Comparison of ENCODE assay signal across 10 mouse cellular contexts in the genomic region with DNA sequence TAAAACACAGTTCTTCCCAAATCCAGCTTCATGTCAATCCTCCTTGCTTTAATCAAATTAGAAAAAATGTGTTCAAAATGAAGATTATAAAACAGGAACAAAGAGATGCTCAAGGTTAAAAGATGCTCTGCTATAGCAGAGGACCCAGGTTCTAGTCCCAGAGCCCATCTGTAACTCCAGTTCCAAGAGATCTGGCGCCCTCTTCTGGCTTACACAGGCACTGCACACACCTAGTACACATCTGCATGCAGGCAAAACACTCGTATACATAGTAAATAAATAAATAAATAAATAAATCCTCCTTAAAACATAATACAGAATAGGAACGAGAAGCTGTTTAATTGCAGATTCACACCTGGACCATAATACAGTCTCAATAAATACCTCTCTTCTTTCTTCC. TPM values are rescaled to one million over a fixed set of nuclear protein-coding genes. Genes with fewer than 3 reads are reported as not detected.
DNase-seq lines count a peak whose midpoint lies in the region; ATAC-seq and TF ChIP-seq lines count a peak whose summit lies in the region.
"Had no signal": no experiment of that assay in that cellular context is flagged by ENCODE, and none has a peak within 500 bp of the region (broad histone marks: within the 10 kb centered on the region; RNA-seq: fewer than 3 reads in every experiment).

No protein-coding gene starts in this region.

- H3K4me3 ChIP-seq in forebrain, postnatal 0 days (ENCODE audit: low read depth, low read length): no peak overlapping the region
- H3K4me3 ChIP-seq in forebrain, embryonic 15.5 days: no peak overlapping the region
- no peak overlapping the region for H3K4me3 ChIP-seq in small intestine, adult 2 months (ENCODE audit: low read depth, low read length)
- H3K4me3 ChIP-seq: forebrain, embryonic 12.5 days had no signal

- H3K27me3 ChIP-seq in forebrain, postnatal 0 days (ENCODE audit: insufficient read depth, low read length): no peaks in the 10 kb centered on the region
- H3K27me3 ChIP-seq in forebrain, embryonic 15.5 days: no peaks in the 10 kb centered on the region
- H3K27me3 ChIP-seq in small intestine, adult 2 months (ENCODE audit: control insufficient read depth, insufficient read depth, low read length): no peaks in the 10 kb centered on the region

- H3K9ac ChIP-seq in forebrain, postnatal 0 days: no peak overlapping the region
- H3K9ac ChIP-seq in forebrain, embryonic 15.5 days (replicated peaks): no peak overlapping the region
- H3K9ac ChIP-seq: forebrain, embryonic 12.5 days had no signal

- no peak for ATAC-seq in forebrain, postnatal 0 days
- no peak for ATAC-seq in forebrain, embryonic 15.5 days (replicated peaks)

- 68% methylated on average over 3 of the region's 3 CpGs for WGBS in forebrain, postnatal 0 days
- 61% methylated on average over 3 of the region's 3 CpGs for WGBS in forebrain, embryonic 15.5 days
- 76% methylated on average over 3 of the region's 3 CpGs for WGBS in small intestine, adult 2 months

- H3K9me3 ChIP-seq in forebrain, postnatal 0 days (ENCODE audit: low read length): no peaks in the 10 kb centered on the region
- no peaks in the 10 kb centered on the region for H3K9me3 ChIP-seq in forebrain, embryonic 15.5 days
- H3K9me3 ChIP-seq: forebrain, embryonic 12.5 days had no signal

- peak; percentile 55 for TF ChIP-seq CTCF in forebrain, postnatal 0 days (IDR thresholded peaks at IDR 0.05; ENCODE audit: low read depth)
- TF ChIP-seq CTCF in small intestine, adult 2 months (IDR thresholded peaks at IDR 0.05; ENCODE audit: extremely low read depth, insufficient read length, insufficient replicate concordance, low read depth, low read length): peak; percentile 36; the same call in 1 of the 2 replicates

- peaks cover 9% of the 10 kb centered on the region; the same call in 1 of the 2 replicates for H3K4me1 ChIP-seq in forebrain, postnatal 0 days (ENCODE audit: insufficient read depth)
- H3K4me1 ChIP-seq in forebrain, embryonic 15.5 days: peaks cover 18% of the 10 kb centered on the region
- peaks cover 17% of the 10 kb centered on the region for H3K4me1 ChIP-seq in small intestine, adult 2 months (ENCODE audit: control insufficient read depth, insufficient read depth, insufficient read length, low read length)

- no peak overlapping the region for H3K27ac ChIP-seq in forebrain, postnatal 0 days (ENCODE audit: low read depth, low read length)
- H3K27ac ChIP-seq in forebrain, embryonic 15.5 days (replicated peaks): no peak overlapping the region
- no peak overlapping the region for H3K27ac ChIP-seq in small intestine, adult 2 months (ENCODE audit: insufficient read depth, low read depth, low read length)
- H3K27ac ChIP-seq: forebrain, embryonic 12.5 days had no signal

- H3K4me2 ChIP-seq in forebrain, postnatal 0 days (ENCODE audit: low read depth): no peak overlapping the region
- no peak overlapping the region for H3K4me2 ChIP-seq in forebrain, embryonic 15.5 days (replicated peaks)
- H3K4me2 ChIP-seq: forebrain, embryonic 12.5 days had no signal

- H3K36me3 ChIP-seq in forebrain, postnatal 0 days (ENCODE audit: insufficient read depth): peaks cover 10% of the 10 kb centered on the region
- 0 out of 2 replicates have a peak, but pooled peaks cover 6% of the 10 kb centered on the region for H3K36me3 ChIP-seq in forebrain, embryonic 15.5 days
- no peaks in the 10 kb centered on the region for H3K36me3 ChIP-seq in small intestine, adult 2 months (ENCODE audit: control insufficient read depth, insufficient read depth, low read length)
- H3K36me3 ChIP-seq: G1E had no signal

- TF ChIP-seq POLR2A in small intestine, adult 2 months (IDR thresholded peaks at IDR 0.05; ENCODE audit: low read depth, low read length): no peak

- DNase-seq in forebrain, postnatal 0 days: no peak
- peak; percentile 18 for DNase-seq in lung, postnatal 36 days
- no peak for DNase-seq in lung, postnatal 10 days
- peak; percentile 15 for DNase-seq in c-Kit-positive CD71-positive TER-119-positive erythroid progenitor cells, embryonic 14.5 days (ENCODE audit: low spot score)
- DNase-seq in frontal cortex, postnatal 10 days (ENCODE audit: low spot score in 2 of 2): no peak
- no peak for DNase-seq in right cerebral cortex, postnatal 36 days (ENCODE audit: low spot score in 2 of 2)

RNA-seq across cellular contexts. Expression of a gene that starts 6.9 kb away (rescaled TPM):
- total RNA-seq in forebrain, postnatal 0 days (2014; rRNA removed): 98.4 and 102 TPM in 2 replicates
- 40.0 and 49.8 TPM in 2 replicates for polyA plus RNA-seq in forebrain, postnatal 0 days (2015; fragmentation: Nextera tagmentation; extraction: Ambion mirVana)
- 26.8 and 30.2 TPM in 2 replicates for polyA plus RNA-seq in forebrain, embryonic 15.5 days (2015; fragmentation: Nextera tagmentation; extraction: Ambion mirVana)
- 3.1 and 5.5 TPM in 2 replicates for polyA plus RNA-seq in small intestine, adult 2 months (2012; rRNA removed)
- total RNA-seq: G1E had no signal
- polyA plus RNA-seq: G1E had no signal

Comparison
In these comparisons a context has a peak if more than half of its experiments do, and no peak if none do; other contexts are left out.
1. DNase-seq: peak in lung, postnatal 36 days (single experiment) and c-Kit-positive CD71-positive TER-119-positive erythroid progenitor cells, embryonic 14.5 days (single experiment); none in forebrain, postnatal 0 days (single experiment), lung, postnatal 10 days (single experiment), frontal cortex, postnatal 10 days (0 of 2) and right cerebral cortex, postnatal 36 days (0 of 2).